Mouse (Mus musculus) intestine, postnatal 0 days (tissue): ENCODE measurements around the gene Zdhhc19. TPM values are rescaled to one million over a fixed set of nuclear protein-coding genes. Genes with fewer than 3 reads are reported as not detected.

Experiments used
- ATAC-seq: fragments of 200-750 bp; cut with Nextera tagmentation; 2 replicates; pipeline ENCODE4 v1.8.0; 2017; ENCODE audit warnings: mild to moderate bottlenecking, moderate TSS enrichment, moderate library complexity
- H3K27ac ChIP-seq: fragments of 300-500 bp; sonication (generic); 2 replicates; pipeline ENCODE4 v1.5.1; 2014; ENCODE audit warnings: mild to moderate bottlenecking, low read depth, low read length, moderate library complexity
- H3K27me3 ChIP-seq: fragments of 300-500 bp; sonication (generic); replicated peaks from 2 replicates; pipeline ENCODE4 v1.6.1; 2014; ENCODE audit warnings: low read length, mixed read lengths; ENCODE audit not compliant: control insufficient read depth, insufficient read depth
- H3K36me3 ChIP-seq: fragments of 300-500 bp; sonication (generic); 2 replicates; pipeline ENCODE4 v1.6.1; 2014; ENCODE audit warnings: mild to moderate bottlenecking, moderate library complexity; ENCODE audit not compliant: control insufficient read depth, insufficient read depth
- H3K4me1 ChIP-seq: fragments of 300-500 bp; sonication (generic); replicated peaks from 2 replicates; pipeline ENCODE4 v1.6.1; 2014; ENCODE audit warnings: antibody characterized with exemption, low read length, mixed read lengths; ENCODE audit not compliant: control insufficient read depth, insufficient read depth
- H3K4me2 ChIP-seq: fragments of 300-500 bp; sonication (generic); replicated peaks from 2 replicates; pipeline ENCODE4 v1.6.1; 2014; ENCODE audit warnings: low read depth, mild to moderate bottlenecking, moderate library complexity
- H3K4me3 ChIP-seq: fragments of 300-500 bp; sonication (generic); 2 replicates; pipeline ENCODE4 v1.5.1; 2014; ENCODE audit warnings: low read depth, low read length
- H3K9ac ChIP-seq: fragments of 300-500 bp; sonication (generic); 2 replicates; pipeline ENCODE4 v1.6.1; 2014; ENCODE audit warnings: mild to moderate bottlenecking, low read depth, low read length
- H3K9me3 ChIP-seq: fragments of 300-500 bp; sonication (generic); 2 replicates; pipeline ENCODE4 v1.6.1; 2016; ENCODE audit warnings: mixed run types; ENCODE audit not compliant: control insufficient read depth
- CTCF ChIP-seq: sonication (generic); IDR thresholded peaks from 2 replicates; pipeline ENCODE4 v1.5.1; 2016; ENCODE audit warnings: low read depth, mild to moderate bottlenecking, control low read depth, antibody characterized with exemption, moderate library complexity
- WGBS: fragments of 180-500 bp; shearing (Covaris S2); extraction: QIAGEN DNeasy Blood & Tissue Kit; methylation state at CpG from one replicate; pipeline ENCODE4 v1.1.7; 2014; 5-methylcytosine and 5-hydroxymethylcytosine counted together
- polyA plus RNA-seq: library from polyadenylated mRNA; unstranded; fragments of >200 nt; fragmentation: Nextera tagmentation; extraction: Ambion mirVana; gene quantifications from 2 replicates; pipeline ENCODE4 v1.2.1, GENCODE M21; 2015

Gene Zdhhc19
- polyA plus RNA-seq = 3.8 and 4.7 TPM in 2 replicates

DNA sequence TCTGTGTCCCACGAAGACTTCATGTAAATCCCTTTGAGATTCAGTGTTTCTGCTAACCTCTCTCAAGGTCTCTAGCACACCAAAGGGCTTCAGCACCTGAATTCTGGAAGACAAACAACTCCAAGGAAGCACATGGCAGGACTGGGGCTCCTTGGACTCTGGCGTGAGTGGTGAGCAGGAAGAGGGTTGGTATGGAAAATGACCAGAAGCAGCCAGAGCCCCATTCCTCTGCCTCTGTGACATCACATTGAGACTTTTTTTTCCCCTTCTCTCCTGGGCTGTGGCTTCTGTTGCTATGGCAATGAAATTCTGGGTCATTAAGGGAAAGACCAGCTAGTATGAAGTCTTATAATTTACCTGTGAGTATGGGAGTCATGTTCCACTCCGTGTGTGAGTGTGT lies at the start of gene Zdhhc19:
Gene Zdhhc19 (plus strand): TSS at position 301 of the 400 bp plus-strand sequence.
- Histone ChIP-seq H3K9ac (no peak within 1 kb of the TSS), H3K36me3 (no peaks in the 10 kb centered on the region), H3K4me3 (no peak within 1 kb of the TSS), H3K9me3 (no peaks in the 10 kb centered on the region), H3K27me3 (no peaks in the 10 kb centered on the region), H3K27ac (no peak within 1 kb of the TSS), H3K4me2 (no peak within 1 kb of the TSS), H3K4me1 (no peaks in the 10 kb centered on the region; the same call in 1 of the 2 replicates)
- TF ChIP-seq CTCF = no peak
- WGBS = 62% methylated on average over 3 of the region's 3 CpGs
- ATAC-seq = no peak

GRCm38 (mm10) chr16:32446563-32447138 lies 49.4 kb upstream of the Zdhhc19 start:
- H3K27ac ChIP-seq = peak overlapping the region; percentile 89
- no peak overlapping the region for H3K4me3 ChIP-seq
- TF ChIP-seq CTCF = no peak
- peak; percentile 83 for ATAC-seq
- H3K4me2 ChIP-seq = 0 out of 2 replicates have a peak overlapping the region, but pooled peaks have one; percentile 3
- H3K36me3 ChIP-seq = no peaks in the 10 kb centered on the region; the same call in 1 of the 2 replicates
- H3K9me3 ChIP-seq = no peaks in the 10 kb centered on the region
- 45% methylated on average over 2 of the region's 2 CpGs for WGBS
- no peak overlapping the region for H3K9ac ChIP-seq
- H3K4me1 ChIP-seq = peaks cover 9% of the 10 kb centered on the region; the same call in 1 of the 2 replicates
- H3K27me3 ChIP-seq = no peaks in the 10 kb centered on the region

GRCm38 (mm10) chr16:32449665-32450064 lies 46.4 kb upstream of the Zdhhc19 start:
- Histone ChIP-seq H3K27ac (peak overlapping the region; percentile 70), H3K4me1 (peaks cover 9% of the 10 kb centered on the region; the same call in 1 of the 2 replicates), H3K27me3 (no peaks in the 10 kb centered on the region), H3K36me3 (peaks cover 15% of the 10 kb centered on the region), H3K4me3 (no peak overlapping the region), H3K9ac (no peak overlapping the region), H3K4me2 (0 out of 2 replicates have a peak overlapping the region, but pooled peaks have one; percentile 17), H3K9me3 (no peaks in the 10 kb centered on the region)
- WGBS = 45% methylated on average over 3 of the region's 3 CpGs
- no peak for TF ChIP-seq CTCF
- no peak for ATAC-seq

DNA sequence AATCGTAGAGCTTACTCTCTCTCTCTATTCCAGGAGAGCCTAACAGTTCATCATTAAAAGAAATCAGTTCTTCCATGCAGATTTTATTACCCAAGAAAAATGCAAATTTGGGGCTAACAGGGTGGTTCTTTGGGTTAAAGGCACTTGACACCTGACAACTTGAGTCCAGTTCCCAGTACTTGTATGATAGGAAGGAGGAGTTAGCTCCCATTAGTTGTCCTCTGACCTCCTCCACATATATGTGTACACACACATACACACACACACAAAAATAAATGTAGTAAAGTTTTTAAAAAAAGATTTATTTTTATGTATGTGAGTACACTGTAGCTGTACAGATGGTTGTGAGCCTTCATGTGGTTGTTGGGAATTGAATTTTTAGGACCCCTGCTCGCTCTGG lies 45.9 kb upstream of the Zdhhc19 start:
- Histone ChIP-seq H3K36me3 (peaks cover 20% of the 10 kb centered on the region), H3K27ac (peak overlapping the region; percentile 70), H3K27me3 (no peaks in the 10 kb centered on the region), H3K4me1 (peaks cover 7% of the 10 kb centered on the region; the same call in 1 of the 2 replicates), H3K9ac (no peak overlapping the region), H3K9me3 (no peaks in the 10 kb centered on the region), H3K4me3 (no peak overlapping the region), H3K4me2 (0 out of 2 replicates have a peak overlapping the region, but pooled peaks have one; percentile 17)
- ATAC-seq = no peak
- TF ChIP-seq CTCF = no peak
- 81% methylated on average over 2 of the region's 2 CpGs for WGBS

DNA sequence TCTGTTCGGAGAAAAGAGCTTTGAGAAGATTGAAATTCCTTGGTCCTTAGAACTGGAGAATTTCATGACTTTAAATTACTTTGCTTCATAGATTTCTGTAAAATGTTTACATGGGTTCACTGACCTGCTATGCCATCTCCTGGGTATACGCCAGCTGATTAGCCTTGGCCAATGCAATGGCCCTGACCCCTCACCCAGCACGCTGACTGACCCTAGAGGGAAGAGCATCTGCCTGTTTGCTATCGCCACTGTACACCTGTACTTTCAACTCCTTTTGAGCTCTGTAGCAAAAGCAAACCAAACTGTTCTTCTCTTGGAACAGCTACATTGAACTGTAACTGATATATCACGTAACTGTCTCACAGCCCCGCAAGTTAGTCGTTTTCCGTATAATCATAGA lies 43.0 kb upstream of the Zdhhc19 start:
- Histone ChIP-seq H3K36me3 (peaks cover 37% of the 10 kb centered on the region), H3K27me3 (no peaks in the 10 kb centered on the region), H3K4me1 (0 out of 2 replicates have a peak, but pooled peaks cover 3% of the 10 kb centered on the region), H3K4me3 (no peak overlapping the region), H3K4me2 (no peak overlapping the region), H3K27ac (no peak overlapping the region), H3K9ac (no peak overlapping the region), H3K9me3 (no peaks in the 10 kb centered on the region)
- no peak for ATAC-seq
- TF ChIP-seq CTCF = no peak
- 89% methylated on average over 8 of the region's 8 CpGs for WGBS

- no peak for ATAC-seq
- Histone ChIP-seq H3K36me3 (peaks cover 48% of the 10 kb centered on the region), H3K9ac (no peak overlapping the region), H3K27ac (no peak overlapping the region), H3K9me3 (no peaks in the 10 kb centered on the region), H3K4me3 (no peak overlapping the region), H3K4me2 (no peak overlapping the region), H3K4me1 (0 out of 2 replicates have a peak, but pooled peaks cover 3% of the 10 kb centered on the region), H3K27me3 (no peaks in the 10 kb centered on the region)
- TF ChIP-seq CTCF = no peak
- WGBS = 91% methylated on average over 5 of the region's 5 CpGs
These were observed 41.4 kb upstream of the Zdhhc19 start for GRCm38 (mm10) chr16:32454646-32455045.
